In genomic region chr4:50240951-50241350, GRCm38 (mm10) we compare ENCODE assay signal across 11 mouse cellular contexts.
"Had no signal": no experiment of that assay in that cellular context is flagged by ENCODE, and none has a peak within 500 bp of the region (broad histone marks: within the 10 kb centered on the region; RNA-seq: fewer than 3 reads in every experiment).

No protein-coding gene starts in this region.

- DNase-seq: right cerebral cortex, adult 18-20 months; right cerebral cortex, postnatal 14 days; right cerebral cortex, postnatal 25 days; right cerebral cortex, postnatal 4 days; spleen, adult 18-20 months; thymus, adult 18-20 months; thymus, adult 2 months; thymus, postnatal 14 days; thymus, postnatal 25 days; thymus, postnatal 36 days; thymus, postnatal 4 days had no signal
